Mouse (Mus musculus) c-Kit-positive CD71-positive TER-119-negative erythroid progenitor cells, embryonic 14.5 days (primary cell): ENCODE measurements around the gene Selenoi.
A peak's percentile ranks its signal among the peaks of the same experiment; 100 is the strongest.
"Not testable (repeated sequence)": the region's sequence is repeated elsewhere in the genome, so short reads cannot be mapped to it uniquely, and the experiment has no call there.

Experiments used
- DNase-seq: peaks from one replicate; pipeline ENCODE4 v3.0.0-alpha.2; 2013; ENCODE audit warnings: low read depth

The Selenoi gene

GRCm38 (mm10) chr5:30232271-30232971, at the start of gene Selenoi:
TSS of gene Selenoi (plus strand) at chr5:30232581.
- peak; percentile 95 for DNase-seq

DNA sequence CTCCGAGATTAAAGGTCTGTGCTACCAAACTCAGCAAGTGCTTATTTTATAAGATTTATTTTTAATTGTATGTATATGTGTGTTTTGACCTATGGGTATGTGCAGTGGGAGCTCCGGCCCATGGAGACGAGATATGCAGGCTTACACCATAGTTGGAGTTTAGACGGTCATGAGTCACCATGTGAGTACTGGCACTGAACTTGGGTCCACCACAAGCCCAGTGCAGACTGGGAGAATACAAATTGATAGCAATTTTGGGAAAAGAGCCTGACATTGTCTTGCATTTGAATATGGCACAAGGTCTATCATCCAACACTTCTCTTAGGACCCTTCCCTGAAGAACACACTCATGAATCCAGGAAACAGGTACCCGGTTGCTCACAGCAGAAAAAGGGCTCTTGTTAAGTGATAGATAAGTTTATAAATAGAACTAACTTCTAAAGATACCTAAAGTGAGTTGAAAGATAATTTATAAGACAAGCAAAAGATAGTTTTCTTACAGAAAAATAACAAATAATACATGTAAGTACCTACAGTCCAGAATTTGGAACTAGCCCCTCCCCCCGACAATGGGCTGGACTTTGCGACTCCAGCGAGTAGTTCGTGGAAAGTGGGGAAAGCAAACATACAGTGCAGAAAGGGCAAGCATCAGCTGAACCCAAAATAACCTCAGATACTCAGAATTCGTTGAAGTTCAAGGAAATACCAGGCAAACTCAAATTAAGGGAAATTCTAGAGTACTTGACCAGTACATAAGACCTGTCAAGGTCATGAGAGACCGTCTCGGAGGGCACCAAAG, 44.5 kb upstream of the Selenoi start:
- no peak for DNase-seq

- DNase-seq = no peak
Measured at GRCm38 (mm10) chr5:30192452-30192851, 39.9 kb upstream of the Selenoi start.

DNA sequence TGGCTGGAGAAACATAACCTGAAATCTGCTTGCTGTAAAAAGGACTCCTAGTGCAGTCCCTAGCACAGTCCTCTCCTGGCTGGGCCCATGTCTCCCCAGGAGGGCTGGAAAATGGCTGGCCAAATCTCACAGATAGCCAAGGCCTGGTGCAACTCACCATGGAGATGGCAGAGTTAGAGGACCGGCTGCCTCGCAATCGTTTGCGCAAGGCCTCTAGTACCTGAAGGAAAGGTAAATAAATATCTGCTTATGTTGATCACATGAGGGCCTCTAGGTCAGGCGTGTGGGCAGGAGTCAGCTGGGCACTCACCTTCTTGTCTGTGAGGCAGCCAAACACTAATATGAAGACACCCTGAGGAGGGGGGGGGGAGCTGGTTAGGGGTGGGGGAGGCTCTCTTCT, 37.0 kb upstream of the Selenoi start:
- DNase-seq = no peak

DNA sequence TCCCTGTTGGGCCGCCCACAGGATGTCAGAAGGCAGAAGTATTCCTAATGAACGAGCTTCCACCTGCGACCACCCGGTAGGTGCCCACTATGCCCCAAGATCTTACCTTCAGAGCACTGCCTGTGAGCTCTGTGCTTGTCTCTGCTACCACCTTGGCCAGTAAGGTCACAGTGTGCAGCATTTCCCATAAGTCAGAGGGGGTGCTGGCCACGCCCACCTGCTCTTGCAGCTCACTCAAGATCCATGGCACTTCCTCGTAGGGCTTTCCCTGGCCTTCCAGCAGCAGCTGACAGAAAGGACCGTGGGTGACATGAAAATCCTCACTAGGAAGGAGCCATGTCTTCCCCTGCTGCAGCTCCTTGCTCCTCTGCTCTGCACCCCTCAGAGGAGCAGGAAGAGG, 34.1 kb upstream of the Selenoi start:
- DNase-seq = no peak

DNA sequence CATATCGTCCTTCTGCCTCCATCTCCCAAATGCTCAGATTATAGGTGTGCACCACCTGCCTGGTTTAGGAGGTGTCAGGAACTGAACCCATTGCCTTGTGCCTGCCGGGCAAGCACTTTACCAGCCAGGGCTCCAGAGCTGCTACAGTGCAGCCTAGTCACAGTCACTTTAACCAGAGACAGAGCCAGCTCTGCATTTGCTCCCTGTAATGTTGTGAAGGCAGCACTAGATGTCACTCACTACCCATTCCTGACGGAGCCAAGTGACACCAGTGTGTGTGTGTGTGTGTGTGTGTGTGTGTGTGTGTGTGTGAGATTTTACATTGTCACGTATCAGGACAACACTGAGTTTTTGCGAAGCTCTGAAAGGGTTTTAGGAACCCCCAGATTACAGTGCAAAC, 30.9 kb upstream of the Selenoi start:
- no peak for DNase-seq

DNA sequence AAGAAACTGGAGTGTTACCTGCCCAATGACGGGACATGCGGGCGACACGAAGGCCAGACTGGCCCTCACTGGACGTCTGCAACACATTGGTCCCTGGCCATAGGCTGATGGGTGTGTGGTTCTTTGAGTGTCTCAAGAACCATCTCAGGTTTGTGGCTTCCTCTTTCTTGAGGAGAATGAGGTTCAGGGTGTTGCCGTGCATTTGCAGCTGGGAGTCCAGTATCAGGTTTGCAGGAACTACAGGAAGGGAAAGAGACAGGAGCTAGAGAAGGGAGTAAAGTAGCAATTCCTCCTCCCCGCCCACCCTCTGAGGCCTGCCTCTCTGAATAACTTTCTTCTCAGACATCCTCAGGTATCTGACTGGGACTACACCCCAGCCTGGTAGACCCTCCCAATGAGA, 30.2 kb upstream of the Selenoi start:
- no peak for DNase-seq

DNA sequence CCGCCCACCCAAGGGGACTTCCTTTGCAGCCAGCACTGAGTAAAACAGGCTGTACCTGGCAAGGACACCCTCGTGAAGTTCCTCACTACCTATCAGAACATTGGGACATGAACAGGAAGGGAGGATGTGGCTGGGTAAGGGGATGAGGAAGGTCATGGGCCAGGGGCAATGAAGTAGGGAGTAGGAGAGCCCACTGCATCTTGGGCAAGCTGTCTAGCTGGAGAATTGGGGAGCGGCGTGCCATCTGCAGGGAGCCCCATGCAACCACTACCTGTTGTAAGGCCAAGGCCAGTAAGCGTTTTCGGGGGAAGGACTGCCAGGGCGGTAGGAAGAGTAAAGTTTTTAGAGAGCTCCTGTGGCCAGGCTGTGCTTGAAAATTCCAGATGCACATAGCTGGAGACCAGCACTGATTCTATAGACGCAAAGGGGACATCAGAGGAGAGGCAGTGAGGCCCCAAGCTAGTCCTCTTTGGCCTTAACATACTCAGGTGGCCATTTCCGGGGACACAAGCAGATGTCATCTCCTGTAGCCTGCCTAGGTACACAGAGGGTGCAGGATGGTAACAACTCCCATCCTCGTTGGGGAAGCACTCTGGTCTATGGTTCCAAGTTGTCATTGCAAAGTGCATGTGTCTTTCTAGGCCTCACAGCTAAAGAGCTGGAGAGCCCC, 29.0 kb upstream of the Selenoi start:
- DNase-seq = no peak

- DNase-seq = no peak
Measured at GRCm38 (mm10) chr5:30204441-30204840, 27.9 kb upstream of the Selenoi start.

GRCm38 (mm10) chr5:30205034-30205433, 27.3 kb upstream of the Selenoi start:
- DNase-seq = no peak

- no peak for DNase-seq
Measured at GRCm38 (mm10) chr5:30205493-30205892, 26.9 kb upstream of the Selenoi start, which contains the start of gene Adgrf3. TSS of gene Adgrf3 (minus strand) at chr5:30205722.

GRCm38 (mm10) chr5:30207276-30207675, 25.1 kb upstream of the Selenoi start:
- peak; percentile 43 for DNase-seq

DNA sequence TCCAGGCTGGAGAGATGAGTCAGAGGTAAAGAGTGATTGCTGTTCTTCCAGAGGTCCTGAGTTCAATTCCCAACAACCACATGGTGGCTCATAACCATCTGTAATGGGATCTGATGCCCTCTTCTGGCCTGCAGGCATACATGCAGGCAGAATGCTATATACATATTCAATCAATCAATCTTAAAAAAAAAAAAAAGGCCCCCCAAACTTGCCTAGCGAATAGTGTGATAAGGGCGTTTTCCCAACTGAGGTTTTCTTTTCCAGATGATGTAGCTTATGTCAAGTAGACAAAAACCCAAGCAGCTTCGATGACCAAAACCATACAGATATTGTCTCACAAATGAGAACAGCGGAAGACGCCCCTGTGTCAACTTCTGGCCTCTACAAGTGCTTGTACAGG, 21.6 kb upstream of the Selenoi start:
- DNase-seq = not testable (repeated sequence)

GRCm38 (mm10) chr5:30214889-30215288, 17.5 kb upstream of the Selenoi start:
- peak; percentile 34 for DNase-seq

GRCm38 (mm10) chr5:30215970-30216369, 16.4 kb upstream of the Selenoi start:
- no peak for DNase-seq

GRCm38 (mm10) chr5:30219715-30220114, 12.7 kb upstream of the Selenoi start:
- DNase-seq = no peak

GRCm38 (mm10) chr5:30220666-30221065, 11.7 kb upstream of the Selenoi start:
- no peak for DNase-seq

- no peak for DNase-seq
Measured at GRCm38 (mm10) chr5:30222681-30223080, 9.7 kb upstream of the Selenoi start.

DNA sequence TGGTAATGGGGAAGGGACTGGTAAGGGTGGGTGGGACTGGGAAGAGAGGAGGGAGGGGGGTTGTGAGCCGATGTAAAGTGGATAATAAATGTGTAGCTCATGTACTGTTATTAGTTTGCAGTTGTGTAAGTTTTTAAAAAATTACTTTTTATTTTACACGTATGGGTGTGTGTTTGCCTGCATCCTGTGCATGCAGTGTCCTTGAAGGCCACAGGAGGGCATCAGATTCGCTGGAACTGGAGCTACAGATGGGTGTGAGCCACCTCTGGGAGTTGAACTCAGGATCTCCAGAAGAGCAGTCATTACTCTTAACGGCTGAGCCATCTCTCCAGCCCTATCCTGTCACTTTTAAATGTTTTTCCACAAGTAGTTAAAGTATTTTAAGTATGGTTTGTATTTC, 1.5 kb upstream of the Selenoi start:
- no peak for DNase-seq

- no peak for DNase-seq
Measured at GRCm38 (mm10) chr5:30231891-30232270, 500 bp upstream of the Selenoi start.

- peak; percentile 41 for DNase-seq
Measured at GRCm38 (mm10) chr5:30233042-30233441, 661 bp downstream of the Selenoi start.

DNA sequence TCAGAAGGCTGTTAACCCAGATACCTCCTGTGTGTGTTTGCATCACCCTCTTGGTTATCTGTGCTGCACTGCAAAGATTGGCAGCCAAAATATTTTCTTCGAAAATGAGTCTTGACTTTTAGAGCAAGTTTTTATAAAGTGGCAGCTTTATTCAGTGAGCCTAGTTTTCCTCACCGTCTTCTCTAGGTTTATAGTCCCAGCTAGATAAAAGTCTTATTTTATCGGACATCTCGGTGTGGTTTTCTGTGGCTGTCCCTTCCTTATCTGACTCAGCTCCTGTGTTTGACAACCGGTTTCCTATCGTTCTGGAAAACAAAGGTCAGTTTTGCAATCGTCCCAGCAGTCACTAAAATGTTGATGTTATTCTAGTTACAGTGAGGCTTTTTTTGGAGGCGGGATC, 1.6 kb downstream of the Selenoi start:
- peak; percentile 29 for DNase-seq

GRCm38 (mm10) chr5:30235641-30236126, 3.3 kb downstream of the Selenoi start:
- no peak for DNase-seq
